Mouse (Mus musculus) testis, postnatal 14 days (tissue): ENCODE results near the gene Fmnl2.

ENCODE experiments used
- DNase-seq: peaks from one replicate; pipeline ENCODE4 v3.0.0; 2021; ENCODE audit warnings: low spot score

Gene Fmnl2

DNA sequence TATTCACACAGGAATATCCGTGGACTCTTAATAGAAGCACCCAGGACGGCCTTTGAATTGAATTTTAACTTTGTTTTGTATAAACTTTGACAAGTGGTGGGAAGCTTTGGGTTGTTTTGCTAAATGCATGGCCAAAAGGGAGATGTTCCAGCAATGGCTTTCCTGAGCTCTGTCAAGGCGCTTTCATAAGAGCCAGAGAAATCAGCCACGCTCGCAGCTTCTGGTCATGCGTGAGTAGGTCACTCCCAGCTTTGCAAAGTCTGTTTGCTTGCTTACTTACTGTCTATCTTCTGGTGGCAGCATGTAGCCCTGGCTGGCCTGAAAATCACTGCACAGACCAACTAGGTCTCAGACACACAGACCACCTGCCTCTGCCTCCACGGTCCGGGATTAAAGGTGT is 248.8 kb downstream of the Fmnl2 start:
- no peak for DNase-seq

DNA sequence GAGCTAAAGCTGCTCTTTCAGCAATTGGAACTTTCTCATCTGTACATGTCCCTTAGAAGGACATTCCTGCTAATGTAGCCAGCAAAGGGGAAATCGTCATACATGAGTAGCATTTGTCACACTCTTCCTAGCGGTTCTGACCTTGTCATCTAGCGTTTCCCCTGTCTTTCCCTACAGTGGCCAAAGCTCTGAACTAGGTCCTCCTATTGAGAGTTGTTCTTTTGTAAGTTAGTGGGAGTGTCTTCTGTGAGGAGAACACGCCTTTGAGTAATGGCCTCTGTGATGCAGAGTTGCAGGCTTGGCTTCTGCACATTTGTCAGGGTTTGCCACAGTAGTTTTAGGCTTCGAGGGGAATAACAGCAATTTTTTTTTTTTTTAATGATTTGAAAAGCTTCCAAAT is 250.9 kb downstream of the Fmnl2 start:
- no peak for DNase-seq

DNA sequence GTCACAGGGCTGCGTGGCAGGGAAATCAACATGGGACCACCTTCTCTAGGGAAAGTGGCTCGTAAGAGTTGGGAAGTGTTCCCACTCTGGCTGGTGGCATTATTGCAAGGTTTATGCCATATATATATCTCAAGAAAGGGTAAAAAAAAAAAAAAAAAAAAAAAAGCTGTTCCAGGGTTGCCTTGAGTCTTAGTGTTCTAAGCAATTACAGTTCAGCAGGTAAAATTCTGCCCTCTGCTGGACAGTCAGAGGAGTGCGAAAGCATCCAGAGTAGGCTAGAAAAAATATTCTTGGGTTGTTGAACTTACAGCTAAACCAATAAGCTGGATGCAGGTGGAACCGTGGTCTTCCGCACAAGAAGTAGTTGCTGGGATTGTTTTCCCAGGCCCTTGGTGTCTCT is 264.1 kb downstream of the Fmnl2 start:
- DNase-seq: no peak

DNA sequence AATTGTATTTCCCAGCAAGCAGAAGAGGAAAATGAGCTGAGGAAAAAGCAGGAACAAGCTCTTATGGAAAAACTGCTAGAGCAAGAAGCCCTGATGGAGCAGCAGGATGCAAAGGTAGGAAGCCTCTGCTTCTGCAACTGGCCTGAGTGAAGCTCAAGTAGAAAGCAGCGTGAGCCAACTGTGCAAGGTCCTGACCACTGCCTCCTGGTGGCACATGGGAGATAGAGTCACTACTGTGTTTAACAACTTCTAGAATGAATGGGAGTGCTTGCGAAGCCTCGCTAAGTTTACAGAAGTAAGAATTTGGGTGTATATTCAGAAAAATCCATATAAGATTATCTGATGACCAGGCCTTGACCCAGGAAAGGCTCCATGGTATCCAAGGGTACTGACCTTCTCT is 268.3 kb downstream of the Fmnl2 start:
- DNase-seq: no peak

DNA sequence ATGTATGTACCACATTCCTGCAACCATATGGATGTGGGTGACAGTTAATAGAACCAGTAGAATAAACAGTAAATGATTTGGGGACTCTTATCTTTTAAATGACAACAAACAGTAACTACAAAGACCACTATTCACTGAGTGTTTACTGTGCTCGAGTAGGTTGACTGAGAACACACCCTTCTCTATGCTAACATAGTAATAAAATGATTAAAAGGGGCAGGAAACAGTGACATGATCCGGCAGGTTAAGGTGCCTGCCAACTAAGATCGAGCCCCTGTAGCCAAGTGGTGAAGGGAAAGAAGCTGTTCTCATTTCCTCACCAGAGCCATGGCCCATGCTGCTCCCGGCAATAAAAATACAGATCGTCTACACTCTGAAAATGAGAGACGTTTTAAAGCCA is 271.4 kb downstream of the Fmnl2 start:
- no peak for DNase-seq

DNA sequence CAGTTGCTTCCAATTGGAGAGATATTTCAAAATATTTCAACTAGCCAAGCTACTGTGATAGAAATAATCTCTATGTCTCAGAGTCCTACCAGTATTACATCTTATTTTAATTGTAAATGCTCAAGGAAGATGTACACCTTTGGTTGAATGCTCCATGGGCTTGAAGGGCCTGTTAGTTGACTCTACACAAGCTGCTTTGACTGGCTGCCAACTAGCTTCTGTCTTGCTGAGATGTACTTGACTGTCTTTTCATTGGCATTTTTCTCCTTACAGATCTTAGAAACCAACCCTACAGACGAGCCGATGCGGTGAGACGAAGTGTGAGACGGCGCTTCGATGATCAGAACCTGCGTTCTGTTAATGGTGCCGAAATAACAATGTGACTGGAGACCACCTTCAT is 273.9 kb downstream of the Fmnl2 start:
- no peak for DNase-seq

DNA sequence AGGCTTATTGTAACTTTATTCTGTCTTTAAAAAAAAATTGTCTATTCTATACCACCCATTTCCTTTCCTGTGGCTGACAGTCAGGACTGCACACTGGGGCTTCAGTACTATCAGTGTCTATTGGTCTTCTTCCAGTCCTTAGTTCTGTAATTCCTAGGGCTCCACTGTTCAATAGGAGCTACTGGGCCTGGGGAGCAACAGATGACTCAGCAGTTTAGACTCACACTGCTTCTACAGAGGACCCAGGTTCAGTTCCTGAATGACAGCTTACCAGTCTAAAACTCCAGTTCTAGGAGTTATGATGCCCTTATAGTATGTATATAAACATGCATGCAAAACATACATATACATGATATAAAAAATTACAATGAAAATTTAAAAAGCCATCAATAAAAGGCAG is 289.2 kb downstream of the Fmnl2 start:
- DNase-seq: no peak

DNA sequence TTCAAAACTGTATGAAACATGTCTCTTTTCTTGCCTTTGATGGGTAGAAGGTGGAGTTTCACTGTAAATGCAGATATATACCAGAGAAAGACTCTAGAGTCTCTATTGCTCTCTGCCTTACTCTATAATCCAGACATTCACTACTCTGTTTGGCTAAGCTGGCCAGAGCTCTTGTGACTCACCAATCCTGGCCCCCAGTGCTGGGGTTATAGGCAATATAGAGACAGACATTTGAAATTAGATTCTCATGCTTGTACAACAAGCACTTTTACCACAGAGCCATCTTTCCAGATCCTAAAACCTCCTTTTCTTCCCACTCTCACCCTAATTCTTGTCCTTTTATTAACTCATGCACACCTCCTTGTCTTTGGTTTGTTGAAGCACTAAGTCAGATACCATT is 316.3 kb downstream of the Fmnl2 start:
- no peak for DNase-seq

DNA sequence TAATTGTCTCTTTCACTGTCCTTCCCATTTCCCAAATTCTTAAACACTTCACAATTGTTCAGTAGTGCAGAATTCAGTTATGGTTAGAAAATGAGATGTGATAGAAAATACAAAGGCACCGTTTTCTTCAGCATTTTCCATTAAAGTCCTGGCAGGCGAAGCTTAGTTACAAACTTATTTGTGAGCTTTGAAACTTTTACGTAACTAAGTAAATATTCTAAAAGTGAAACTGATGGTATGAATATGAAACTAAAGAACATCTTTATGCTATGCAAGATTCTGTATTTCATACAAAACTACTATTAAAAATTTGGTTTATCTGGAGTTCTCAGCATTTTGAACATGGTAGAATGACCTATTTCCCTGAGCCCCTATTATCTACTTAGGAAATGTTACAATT is 321.3 kb downstream of the Fmnl2 start:
- DNase-seq: no peak

DNA sequence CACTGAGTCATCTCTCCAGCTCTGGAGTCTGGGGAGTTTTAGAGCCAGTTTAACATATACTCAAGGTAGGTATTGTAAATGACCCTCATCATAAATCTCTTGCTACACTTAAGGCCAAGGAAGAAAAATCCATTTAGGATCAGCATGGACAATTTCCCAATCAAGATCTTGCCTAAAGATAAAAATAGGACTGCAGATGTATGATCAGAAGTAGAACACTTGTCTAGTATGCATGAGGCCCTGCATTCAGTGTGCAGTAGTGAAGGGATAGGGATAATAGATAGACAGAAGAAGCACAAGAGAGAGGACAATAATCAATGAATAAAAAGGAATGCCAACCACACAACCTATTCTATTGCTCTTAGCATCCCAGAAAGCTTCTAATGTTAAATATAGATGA is 322.2 kb downstream of the Fmnl2 start:
- no peak for DNase-seq
